Mouse (Mus musculus) bone marrow, adult 2 months (tissue): ENCODE measurements around the gene Samd4.

ENCODE experiments used
- CTCF ChIP-seq: fragments of 200-500 bp; IDR thresholded peaks from 2 replicates; pipeline ENCODE4 v1.5.1; 2011; ENCODE audit warnings: low read length, control low read depth; ENCODE audit not compliant: control insufficient read depth, insufficient read depth
- POLR2A ChIP-seq: fragments of 200-500 bp; IDR thresholded peaks from 2 replicates; pipeline ENCODE4 v1.6.1; 2011; ENCODE audit warnings: low read depth, mild to moderate bottlenecking, control low read depth, low read length, borderline replicate concordance; ENCODE audit not compliant: control insufficient read depth

GRCm38 (mm10) chr14:47000786-47001761 is 118.4 kb downstream of the Samd4 start:
- TF ChIP-seq POLR2A (no peak), CTCF (no peak)
